Mouse (Mus musculus): Measurements from ENCODE around the gene Pip5k1c. TPM values are rescaled to one million over a fixed set of nuclear protein-coding genes. Genes with fewer than 3 reads are reported as not detected.

The Pip5k1c gene
- polyA plus RNA-seq, 2 experiments = 53.0 to 70.4 TPM

- WGBS = 94% methylated on average over 18 of the region's 18 CpGs
- Histone ChIP-seq H3K36me3 (ENCODE audit: control insufficient read depth, insufficient read depth, low read length) (peaks cover 53% of the 10 kb centered on the region), H3K9me3 (ENCODE audit: control insufficient read depth, low read length) (no peaks in the 10 kb centered on the region), H3K27me3 (ENCODE audit: control insufficient read depth, insufficient read depth, low read length) (no peaks in the 10 kb centered on the region), H3K4me1 (ENCODE audit: control insufficient read depth, insufficient read depth, low read length) (peaks cover 19% of the 10 kb centered on the region), H3K4me2 (replicated peaks; ENCODE audit: low read depth, low read length, severe bottlenecking) (no peak overlapping the region), H3K9ac (ENCODE audit: low read depth, low read length, severe bottlenecking) (no peak overlapping the region), H3K4me3 (replicated peaks; ENCODE audit: low read length) (no peak overlapping the region), H3K27ac (replicated peaks; ENCODE audit: low read depth, low read length) (no peak overlapping the region)
- no peak for TF ChIP-seq POLR2A (IDR thresholded peaks at IDR 0.05; ENCODE audit: borderline replicate concordance, extremely low read depth, insufficient read depth, insufficient read length)
- no peak for ATAC-seq (ENCODE audit: low FRiP score, low read depth)
- no peak for DNase-seq (ENCODE audit: low spot score)
These were observed 31.2 kb downstream of the Pip5k1c start for GRCm38 (mm10) chr10:81323791-81324530.

- H3K36me3 ChIP-seq (ENCODE audit: control insufficient read depth, insufficient read depth, low read length) = peaks cover 50% of the 10 kb centered on the region
- WGBS = 96% methylated on average over 21 of the region's 21 CpGs
These were observed 32.4 kb downstream of the Pip5k1c start for GRCm38 (mm10) chr10:81325176-81325575.

GRCm38 (mm10) chr10:81325781-81326180, 33.0 kb downstream of the Pip5k1c start:
- H3K36me3 ChIP-seq (ENCODE audit: control insufficient read depth, insufficient read depth, low read length) = peaks cover 50% of the 10 kb centered on the region
- H3K4me3 ChIP-seq (replicated peaks; ENCODE audit: low read length) = no peak overlapping the region
- no peak for DNase-seq (ENCODE audit: low spot score)
- H3K9ac ChIP-seq (ENCODE audit: low read depth, low read length, severe bottlenecking) = no peak overlapping the region
- no peak overlapping the region for H3K27ac ChIP-seq (replicated peaks; ENCODE audit: low read depth, low read length)
- TF ChIP-seq POLR2A (IDR thresholded peaks at IDR 0.05; ENCODE audit: borderline replicate concordance, extremely low read depth, insufficient read depth, insufficient read length) = no peak
- ATAC-seq (ENCODE audit: low FRiP score, low read depth) = no peak
- H3K4me2 ChIP-seq (replicated peaks; ENCODE audit: low read depth, low read length, severe bottlenecking) = no peak overlapping the region
- H3K4me1 ChIP-seq (ENCODE audit: control insufficient read depth, insufficient read depth, low read length) = peaks cover 28% of the 10 kb centered on the region
- H3K9me3 ChIP-seq (ENCODE audit: control insufficient read depth, low read length) = no peaks in the 10 kb centered on the region
- no peaks in the 10 kb centered on the region for H3K27me3 ChIP-seq (ENCODE audit: control insufficient read depth, insufficient read depth, low read length)
- 95% methylated on average over 18 of the region's 18 CpGs for WGBS

More at GRCm38 (mm10) chr10:81325176-81325575, 32.4 kb downstream of the Pip5k1c start:
- DNase-seq (ENCODE audit: low spot score) = no peak
- no peak overlapping the region for H3K27ac ChIP-seq (replicated peaks; ENCODE audit: low read depth, low read length)
- H3K9me3 ChIP-seq (ENCODE audit: control insufficient read depth, low read length) = no peaks in the 10 kb centered on the region
- H3K27me3 ChIP-seq (ENCODE audit: control insufficient read depth, insufficient read depth, low read length) = no peaks in the 10 kb centered on the region
- H3K9ac ChIP-seq (ENCODE audit: low read depth, low read length, severe bottlenecking) = no peak overlapping the region
- H3K4me3 ChIP-seq (replicated peaks; ENCODE audit: low read length) = no peak overlapping the region
- no peak for TF ChIP-seq POLR2A (IDR thresholded peaks at IDR 0.05; ENCODE audit: borderline replicate concordance, extremely low read depth, insufficient read depth, insufficient read length)
- H3K4me1 ChIP-seq (ENCODE audit: control insufficient read depth, insufficient read depth, low read length) = peaks cover 22% of the 10 kb centered on the region
- ATAC-seq (ENCODE audit: low FRiP score, low read depth) = no peak
- no peak overlapping the region for H3K4me2 ChIP-seq (replicated peaks; ENCODE audit: low read depth, low read length, severe bottlenecking)

DNA sequence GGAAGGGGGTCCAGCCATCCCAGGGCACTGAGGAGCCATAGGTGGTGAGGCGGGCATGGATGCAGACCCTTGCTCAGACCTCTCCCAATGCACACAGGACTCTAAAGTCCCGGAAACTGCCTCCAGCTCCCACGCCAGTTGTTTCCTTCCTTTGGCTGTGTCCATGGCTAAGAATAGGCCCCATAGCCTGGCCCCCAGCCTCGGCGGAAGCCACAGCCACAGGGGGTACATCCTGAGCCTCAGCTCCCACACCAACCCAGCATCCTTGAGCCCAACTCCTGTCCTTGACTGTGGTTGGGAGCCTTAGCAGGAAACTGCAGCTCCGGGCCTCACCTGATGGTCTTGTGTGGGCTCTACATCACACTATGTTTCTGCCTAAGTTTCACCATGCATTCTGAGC, 34.1 kb downstream of the Pip5k1c start:
- no peaks in the 10 kb centered on the region for H3K9me3 ChIP-seq (ENCODE audit: control insufficient read depth, low read length)
- no peak overlapping the region for H3K9ac ChIP-seq (ENCODE audit: low read depth, low read length, severe bottlenecking)
- no peak overlapping the region for H3K4me2 ChIP-seq (replicated peaks; ENCODE audit: low read depth, low read length, severe bottlenecking)
- 76% methylated on average over 6 of the region's 6 CpGs for WGBS
- DNase-seq (ENCODE audit: low spot score) (no peak), ATAC-seq (ENCODE audit: low FRiP score, low read depth) (no peak)
- no peak for TF ChIP-seq POLR2A (IDR thresholded peaks at IDR 0.05; ENCODE audit: borderline replicate concordance, extremely low read depth, insufficient read depth, insufficient read length)
- peaks cover 50% of the 10 kb centered on the region for H3K36me3 ChIP-seq (ENCODE audit: control insufficient read depth, insufficient read depth, low read length)
- no peaks in the 10 kb centered on the region for H3K27me3 ChIP-seq (ENCODE audit: control insufficient read depth, insufficient read depth, low read length)
- H3K4me3 ChIP-seq (replicated peaks; ENCODE audit: low read length) = no peak overlapping the region
- H3K27ac ChIP-seq (replicated peaks; ENCODE audit: low read depth, low read length) = no peak overlapping the region
- peaks cover 25% of the 10 kb centered on the region for H3K4me1 ChIP-seq (ENCODE audit: control insufficient read depth, insufficient read depth, low read length)

- peaks cover 44% of the 10 kb centered on the region for H3K36me3 ChIP-seq (ENCODE audit: control insufficient read depth, insufficient read depth, low read length)
- no peaks in the 10 kb centered on the region for H3K27me3 ChIP-seq (ENCODE audit: control insufficient read depth, insufficient read depth, low read length)
- no peak overlapping the region for H3K9ac ChIP-seq (ENCODE audit: low read depth, low read length, severe bottlenecking)
- DNase-seq (ENCODE audit: low spot score) (no peak), ATAC-seq (ENCODE audit: low FRiP score, low read depth) (no peak)
- 27% methylated on average over 2 of the region's 2 CpGs for WGBS
- peaks cover 23% of the 10 kb centered on the region for H3K4me1 ChIP-seq (ENCODE audit: control insufficient read depth, insufficient read depth, low read length)
- H3K4me2 ChIP-seq (replicated peaks; ENCODE audit: low read depth, low read length, severe bottlenecking) = no peak overlapping the region
- no peaks in the 10 kb centered on the region for H3K9me3 ChIP-seq (ENCODE audit: control insufficient read depth, low read length)
- TF ChIP-seq POLR2A (IDR thresholded peaks at IDR 0.05; ENCODE audit: borderline replicate concordance, extremely low read depth, insufficient read depth, insufficient read length) = no peak
- no peak overlapping the region for H3K27ac ChIP-seq (replicated peaks; ENCODE audit: low read depth, low read length)
- no peak overlapping the region for H3K4me3 ChIP-seq (replicated peaks; ENCODE audit: low read length)
These were observed 35.2 kb downstream of the Pip5k1c start for GRCm38 (mm10) chr10:81327959-81328358.

All from limb, embryonic 14.5 days (tissue).